Mouse (Mus musculus) heart, embryonic 11.5 days (tissue): Measurements from ENCODE around the gene Creb3. TPM values are rescaled to one million over a fixed set of nuclear protein-coding genes. Genes with fewer than 3 reads are reported as not detected.

Experiments used
- ATAC-seq: fragments of 200-750 bp; cut with Nextera tagmentation; replicated peaks from 2 replicates; pipeline ENCODE4 v1.8.0; 2017; ENCODE audit warnings: moderate library complexity; ENCODE audit not compliant: insufficient number of reproducible peaks, low FRiP score, low TSS enrichment
- H3K27ac ChIP-seq: fragments of 300-500 bp; sonication (generic); 2 replicates; pipeline ENCODE4 v1.5.1; 2014; ENCODE audit warnings: mild to moderate bottlenecking, low read depth, low read length
- H3K27me3 ChIP-seq: fragments of 300-500 bp; sonication (generic); 2 replicates; pipeline ENCODE4 v1.6.1; 2014; ENCODE audit warnings: mild to moderate bottlenecking, low read length, mixed read lengths; ENCODE audit not compliant: control insufficient read depth, insufficient read depth
- H3K36me3 ChIP-seq: fragments of 300-500 bp; sonication (generic); 2 replicates; pipeline ENCODE4 v1.6.1; 2014; ENCODE audit warnings: mild to moderate bottlenecking, low read length, moderate library complexity, mixed read lengths; ENCODE audit not compliant: control insufficient read depth, insufficient read depth
- H3K4me1 ChIP-seq: fragments of 300-500 bp; sonication (generic); 2 replicates; pipeline ENCODE4 v1.6.1; 2014; ENCODE audit warnings: low read length; ENCODE audit not compliant: control insufficient read depth, insufficient read depth
- H3K4me2 ChIP-seq: fragments of 300-500 bp; sonication (generic); 2 replicates; pipeline ENCODE4 v1.6.1; 2014; ENCODE audit warnings: mild to moderate bottlenecking, moderate library complexity
- H3K4me3 ChIP-seq: fragments of 300-500 bp; sonication (generic); 2 replicates; pipeline ENCODE4 v1.5.1; 2014; ENCODE audit warnings: low read depth, low read length
- H3K9ac ChIP-seq: fragments of 300-500 bp; sonication (generic); 2 replicates; pipeline ENCODE4 v1.6.1; 2014; ENCODE audit warnings: mild to moderate bottlenecking, low read depth, low read length, moderate library complexity
- H3K9me3 ChIP-seq: fragments of 300-500 bp; sonication (generic); replicated peaks from 2 replicates; pipeline ENCODE4 v1.6.1; 2016; ENCODE audit warnings: low read length; ENCODE audit not compliant: control insufficient read depth
- whole genome bisulfite sequencing: fragments of 180-500 bp; shearing (Covaris S2); extraction: QIAGEN DNeasy Blood & Tissue Kit; methylation state at CpG from one replicate; pipeline ENCODE4 v1.1.7; 2014; ENCODE audit not compliant: insufficient replicate concordance; 5-methylcytosine and 5-hydroxymethylcytosine counted together
- polyA plus RNA-seq: library from polyadenylated mRNA; unstranded; fragments of >200 nt; fragmentation: Nextera tagmentation; extraction: Ambion mirVana; gene quantifications from 2 replicates; pipeline ENCODE4 v1.2.1, GENCODE M21; 2014

Creb3 gene
- polyA plus RNA-seq, 1 experiment from 2014 or later: 59.7 TPM

DNA sequence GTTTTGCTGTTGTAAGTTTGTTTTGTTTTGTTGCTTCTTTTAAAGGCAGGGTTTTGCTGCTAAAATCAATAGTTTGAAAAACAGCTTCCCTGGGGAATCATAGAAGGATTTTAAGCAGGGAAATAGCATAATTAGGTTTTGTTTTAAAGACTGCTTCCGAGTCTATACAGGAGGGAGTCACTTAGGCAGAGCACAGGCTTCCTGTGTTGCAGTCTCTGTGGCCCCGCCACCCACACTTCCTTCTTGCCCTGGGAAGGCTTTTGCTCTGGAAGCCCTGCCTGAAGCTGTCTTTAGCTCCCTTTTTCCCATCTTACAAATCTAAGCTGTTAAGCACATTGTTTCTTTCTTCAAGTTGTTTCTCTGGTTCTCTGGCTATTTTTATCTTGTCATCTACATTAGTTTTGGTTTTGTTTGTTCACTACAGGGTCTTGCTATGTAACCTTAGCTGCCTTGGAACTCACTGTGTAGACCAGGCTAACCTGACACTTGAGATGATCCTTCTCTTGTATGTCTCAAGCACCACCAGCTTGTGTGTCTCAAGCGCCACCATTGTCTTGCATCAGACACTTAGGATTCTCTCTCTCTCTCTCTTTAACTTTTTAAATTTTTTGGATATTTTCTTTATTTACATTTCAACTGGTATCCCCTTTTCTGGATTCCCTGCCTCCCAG is 51.1 kb downstream of the Creb3 start:
- Histone ChIP-seq H3K27ac (no peak overlapping the region), H3K4me3 (no peak overlapping the region), H3K4me2 (no peak overlapping the region), H3K36me3 (no peaks in the 10 kb centered on the region), H3K9ac (no peak overlapping the region), H3K27me3 (no peaks in the 10 kb centered on the region), H3K9me3 (no peaks in the 10 kb centered on the region), H3K4me1 (no peaks in the 10 kb centered on the region)
- no peak for ATAC-seq
- WGBS: 54% methylated on average over 3 of the region's 3 CpGs

Other genes starting within 250 kb of the Creb3 start
- 6.3 and 7.8 TPM in 2 replicates for gene Rusc2, start 180.4 kb upstream of the Creb3 start, polyA plus RNA-seq
- gene Fam166b, start 133.2 kb upstream of the Creb3 start, polyA plus RNA-seq: 0.23 TPM in 1 of 2 replicates, not detected in the other
- gene Tesk1, start 120.4 kb upstream of the Creb3 start, polyA plus RNA-seq: 5.0 and 6.1 TPM in 2 replicates
- 1.8 and 3.3 TPM in 2 replicates for gene Cd72, start 107.7 kb upstream of the Creb3 start, polyA plus RNA-seq
- not detected in 2 replicates for gene Sit1, start 78.6 kb upstream of the Creb3 start, polyA plus RNA-seq
- 73.6 and 75.8 TPM in 2 replicates for gene Ccdc107, start 69.4 kb upstream of the Creb3 start, polyA plus RNA-seq
- gene Arhgef39, start 62.6 kb upstream of the Creb3 start, polyA plus RNA-seq: 34.2 and 35.7 TPM in 2 replicates
- gene Car9, start 55.4 kb upstream of the Creb3 start, polyA plus RNA-seq: 1.7 and 3.2 TPM in 2 replicates
- gene Tpm2, start 38.6 kb upstream of the Creb3 start, polyA plus RNA-seq: 155 and 162 TPM in 2 replicates
- 74.2 and 86.2 TPM in 2 replicates for gene Tln1, start 359 bp downstream of the Creb3 start, polyA plus RNA-seq
- gene Rgp1, start 16.4 kb downstream of the Creb3 start, polyA plus RNA-seq: 20.1 and 32.5 TPM in 2 replicates
- gene Gba2, start 16.5 kb downstream of the Creb3 start, polyA plus RNA-seq: 14.3 and 18.4 TPM in 2 replicates
- not detected in 2 replicates for gene Msmp, start 22.2 kb downstream of the Creb3 start, polyA plus RNA-seq
- 7.2 and 7.8 TPM in 2 replicates for gene Npr2, start 69.6 kb downstream of the Creb3 start, polyA plus RNA-seq
- gene Spag8, start 91.3 kb downstream of the Creb3 start, polyA plus RNA-seq: 0.29 and 0.38 TPM in 2 replicates
- gene Hint2, start 94.1 kb downstream of the Creb3 start, polyA plus RNA-seq: 128 and 131 TPM in 2 replicates
- gene Tmem8b, start 106.6 kb downstream of the Creb3 start, polyA plus RNA-seq: 2.7 and 3.3 TPM in 2 replicates
- 3.4 and 3.9 TPM in 2 replicates for gene Fam221b, start 106.8 kb downstream of the Creb3 start, polyA plus RNA-seq
- not detected in 2 replicates for gene Olfr70, start 138.5 kb downstream of the Creb3 start, polyA plus RNA-seq
- gene Olfr71, start 147.9 kb downstream of the Creb3 start, polyA plus RNA-seq: not detected in 2 replicates
- gene Hrct1, start 164.9 kb downstream of the Creb3 start, polyA plus RNA-seq: 0.59 and 0.99 TPM in 2 replicates
- gene Spaar, start 167.7 kb downstream of the Creb3 start, polyA plus RNA-seq: 0.16 and 0.24 TPM in 2 replicates
- not detected in 2 replicates for gene Olfr159, start 208.7 kb downstream of the Creb3 start, polyA plus RNA-seq